Mouse (Mus musculus) lung, adult 2 months (tissue): ENCODE data around the gene Cradd.

Experiments used
- CTCF ChIP-seq: fragments of 200-500 bp; IDR thresholded peaks from 2 replicates; pipeline ENCODE4 v1.5.1; 2011; ENCODE audit warnings: mild to moderate bottlenecking, low read length, control low read depth; ENCODE audit not compliant: insufficient read depth
- POLR2A ChIP-seq: fragments of 200-500 bp; IDR thresholded peaks from 2 replicates; pipeline ENCODE4 v1.6.1; 2011; ENCODE audit warnings: low read depth, mild to moderate bottlenecking, control low read depth, low read length, borderline replicate concordance; ENCODE audit errors: extremely low read depth

- no peak for TF ChIP-seq POLR2A
- no peak for TF ChIP-seq CTCF
These were observed 108.6 kb downstream of the Cradd start for GRCm38 (mm10) chr10:95215324-95215723.
